Mouse (Mus musculus) hindbrain, postnatal 0 days (tissue): Measurements from ENCODE around the gene Lin52. TPM values are rescaled to one million over a fixed set of nuclear protein-coding genes. Genes with fewer than 3 reads are reported as not detected.

Source experiments
- ATAC-seq: fragments of 200-750 bp; cut with Nextera tagmentation; 2 replicates; pipeline ENCODE4 v1.8.0; 2017; ENCODE audit warnings: mild to moderate bottlenecking, moderate TSS enrichment, moderate library complexity
- DNase-seq: peaks from one replicate; pipeline ENCODE4 v3.0.0-alpha.2; 2015; ENCODE audit warnings: low spot score
- H3K27ac ChIP-seq: fragments of 300-500 bp; sonication (generic); 2 replicates; pipeline ENCODE4 v1.5.1; 2014; ENCODE audit warnings: mild to moderate bottlenecking
- H3K27me3 ChIP-seq: fragments of 300-500 bp; sonication (generic); 2 replicates; pipeline ENCODE4 v1.6.1; 2014; ENCODE audit warnings: low read length, mixed read lengths; ENCODE audit not compliant: insufficient read depth
- H3K36me3 ChIP-seq: fragments of 300-500 bp; sonication (generic); 2 replicates; pipeline ENCODE4 v1.6.1; 2014; ENCODE audit warnings: low read length, mixed read lengths; ENCODE audit not compliant: insufficient read depth
- H3K4me1 ChIP-seq: fragments of 300-500 bp; sonication (generic); 2 replicates; pipeline ENCODE4 v1.6.1; 2014; ENCODE audit warnings: antibody characterized with exemption, low read length, mixed read lengths; ENCODE audit not compliant: insufficient read depth
- H3K4me2 ChIP-seq: fragments of 300-500 bp; sonication (generic); 2 replicates; pipeline ENCODE4 v1.6.1; 2014; ENCODE audit warnings: low read depth, mild to moderate bottlenecking, low read length, moderate library complexity, mixed read lengths
- H3K4me3 ChIP-seq: fragments of 300-500 bp; sonication (generic); 2 replicates; pipeline ENCODE4 v1.5.1; 2014; ENCODE audit warnings: low read length
- H3K9ac ChIP-seq: fragments of 300-500 bp; sonication (generic); replicated peaks from 2 replicates; pipeline ENCODE4 v1.6.1; 2014; ENCODE audit warnings: mild to moderate bottlenecking, low read length, moderate library complexity, mixed read lengths
- H3K9me3 ChIP-seq: fragments of 300-500 bp; sonication (generic); 2 replicates; pipeline ENCODE4 v1.6.1; 2016; ENCODE audit warnings: low read length, mixed read lengths
- CTCF ChIP-seq: IDR thresholded peaks from 2 replicates; pipeline ENCODE4 v1.5.1; 2016; ENCODE audit warnings: antibody characterized with exemption, control low read depth, low read depth
- WGBS: fragments of 180-500 bp; shearing (Covaris S2); extraction: QIAGEN DNeasy Blood & Tissue Kit; methylation state at CpG from one replicate; pipeline ENCODE4 v1.1.7; 2014; 5-methylcytosine and 5-hydroxymethylcytosine counted together
- polyA plus RNA-seq: library from polyadenylated mRNA; unstranded; fragments of >200 nt; fragmentation: Nextera tagmentation; extraction: Ambion mirVana; gene quantifications from 2 replicates; pipeline ENCODE4 v1.2.1, GENCODE M21; 2015
- total RNA-seq: library from RNA; depleted of rRNA; stranded (reverse); fragments of >200 nt; gene quantifications from 2 replicates; pipeline ENCODE4 v1.2.3, GENCODE M21; 2014; rRNA removed

Lin52 gene
- total RNA-seq (23.1 and 23.5 TPM in 2 replicates), polyA plus RNA-seq (20.4 and 25.2 TPM in 2 replicates)

DNA sequence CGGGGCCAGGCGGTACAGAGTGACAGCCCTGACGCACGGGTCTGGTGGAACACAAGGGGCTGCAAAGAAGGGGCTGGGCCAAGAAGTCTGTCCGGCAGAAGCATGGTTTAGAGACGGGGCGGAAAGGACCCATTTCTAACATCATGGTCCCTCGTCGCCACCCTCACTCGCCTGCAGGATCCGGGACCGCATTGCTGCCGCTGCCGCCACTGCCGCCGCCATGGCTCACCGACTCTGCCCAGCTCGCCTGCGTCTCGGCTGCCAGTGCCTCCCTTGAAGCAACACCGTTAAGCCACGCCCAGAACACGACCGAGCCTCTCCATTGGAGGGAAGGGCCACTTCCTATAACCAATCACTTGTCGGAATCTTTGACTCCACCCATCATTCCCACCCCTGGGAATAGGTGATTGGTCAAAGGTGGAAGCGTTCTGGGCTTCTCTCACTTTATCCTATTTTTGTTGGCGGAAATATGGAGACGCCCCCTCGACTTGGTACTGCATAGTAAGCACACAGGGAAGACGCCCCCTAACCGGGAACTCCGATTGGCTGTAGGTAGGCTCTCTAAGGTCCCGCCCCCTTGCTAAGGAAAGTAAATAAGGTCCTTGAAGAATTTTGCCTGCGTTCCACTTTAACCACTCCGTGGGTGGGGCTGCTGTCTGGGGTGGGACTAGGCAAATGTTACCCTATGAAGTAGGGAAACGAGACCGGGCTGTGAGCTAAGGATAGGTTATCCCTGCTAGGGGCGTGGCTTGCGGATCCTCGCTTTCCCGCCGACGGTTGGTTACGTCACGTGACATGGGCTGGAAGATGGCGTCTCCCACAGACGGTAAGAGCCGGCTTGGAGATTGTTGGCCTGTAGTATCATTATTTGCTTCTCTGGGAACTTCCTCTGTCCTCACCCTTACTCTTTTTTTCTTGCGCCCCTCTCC is at the start of gene Lin52, which contains the start of gene Aldh6a1:
Lin52 (plus strand) TSS at position 705 of the 929 bp plus-strand sequence.
Aldh6a1 (minus strand) TSS at position 287 of the 929 bp plus-strand sequence.
- H3K4me1 ChIP-seq: peaks cover 5% of the 10 kb centered on the region; the same call in 1 of the 2 replicates
- WGBS: under 1% methylated on average over 49 of the region's 49 CpGs
- DNase-seq (peak; percentile 100), ATAC-seq (peak; percentile 99)
- no peaks in the 10 kb centered on the region for H3K36me3 ChIP-seq
- H3K9me3 ChIP-seq: no peaks in the 10 kb centered on the region
- no peaks in the 10 kb centered on the region for H3K27me3 ChIP-seq
- peak within 1 kb of the TSS; percentile 86 for H3K27ac ChIP-seq
- peak within 1 kb of the TSS; percentile 73 for H3K4me3 ChIP-seq
- peak within 1 kb of the TSS; percentile 65 for H3K9ac ChIP-seq
- no peak for TF ChIP-seq CTCF
- H3K4me2 ChIP-seq: peak within 1 kb of the TSS; percentile 98

GRCm38 (mm10) chr12:84402923-84403322 is 48.3 kb upstream of the Lin52 start:
- no peaks in the 10 kb centered on the region; the same call in 1 of the 2 replicates for H3K4me1 ChIP-seq
- H3K4me3 ChIP-seq: no peak overlapping the region
- no peak overlapping the region for H3K27ac ChIP-seq
- no peaks in the 10 kb centered on the region for H3K27me3 ChIP-seq
- no peak for TF ChIP-seq CTCF
- WGBS: 82% methylated on average over 9 of the region's 9 CpGs
- H3K9ac ChIP-seq: no peak overlapping the region
- no peaks in the 10 kb centered on the region for H3K9me3 ChIP-seq
- H3K36me3 ChIP-seq: no peaks in the 10 kb centered on the region
- H3K4me2 ChIP-seq: no peak overlapping the region
- no peak for DNase-seq
- ATAC-seq: no peak

DNA sequence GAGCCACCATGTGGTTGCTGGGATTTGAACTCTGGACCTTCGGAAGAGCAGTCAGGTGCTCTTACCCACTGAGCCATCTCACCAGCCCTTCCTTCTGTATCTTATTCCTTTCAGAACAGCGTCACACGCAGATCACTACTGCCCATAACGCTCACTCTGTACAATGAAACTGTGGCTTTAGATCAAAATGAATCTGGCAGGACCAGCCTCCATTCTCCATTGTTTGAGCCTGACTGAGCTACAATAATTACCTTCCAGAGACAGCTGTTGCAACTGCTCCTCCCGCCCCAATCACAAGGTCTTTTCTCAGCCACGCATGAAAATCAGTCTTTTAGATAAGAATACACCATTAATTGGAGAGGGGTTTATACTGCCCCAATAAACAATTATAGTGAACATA is 46.7 kb upstream of the Lin52 start:
- Histone ChIP-seq H3K9me3 (no peaks in the 10 kb centered on the region), H3K4me3 (no peak overlapping the region), H3K4me1 (peaks cover 4% of the 10 kb centered on the region), H3K36me3 (no peaks in the 10 kb centered on the region), H3K27me3 (no peaks in the 10 kb centered on the region), H3K9ac (no peak overlapping the region), H3K27ac (no peak overlapping the region), H3K4me2 (no peak overlapping the region)
- WGBS: 73% methylated on average over 6 of the region's 6 CpGs
- no peak for ATAC-seq
- no peak for DNase-seq
- TF ChIP-seq CTCF: no peak

DNA sequence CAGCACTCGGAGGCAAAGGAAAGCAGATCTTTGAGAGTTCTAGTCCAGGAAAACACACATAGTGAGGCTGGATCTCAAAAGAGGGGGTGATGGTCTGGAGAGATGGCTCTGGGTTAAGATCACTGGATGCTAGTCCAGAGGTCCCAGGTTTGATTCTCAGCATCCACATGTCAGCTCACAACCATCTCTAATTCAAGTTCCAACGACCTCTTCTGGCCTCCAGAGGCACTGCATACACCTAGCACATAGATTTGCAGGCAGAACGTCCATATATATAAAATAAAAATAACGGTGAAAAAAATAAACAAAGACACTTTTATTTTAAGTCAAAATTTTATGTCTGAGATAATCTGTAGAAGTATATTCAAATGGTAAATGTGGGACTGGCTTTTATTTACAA is 44.0 kb upstream of the Lin52 start:
- Histone ChIP-seq H3K4me3 (no peak overlapping the region), H3K4me2 (no peak overlapping the region), H3K9ac (no peak overlapping the region), H3K4me1 (peaks cover 5% of the 10 kb centered on the region), H3K27ac (no peak overlapping the region), H3K36me3 (no peaks in the 10 kb centered on the region), H3K9me3 (no peaks in the 10 kb centered on the region), H3K27me3 (no peaks in the 10 kb centered on the region)
- 60% methylated on average over 4 of the region's 4 CpGs for WGBS
- DNase-seq (no peak), ATAC-seq (no peak)
- TF ChIP-seq CTCF: peak; percentile 24; the same call in 1 of the 2 replicates

DNA sequence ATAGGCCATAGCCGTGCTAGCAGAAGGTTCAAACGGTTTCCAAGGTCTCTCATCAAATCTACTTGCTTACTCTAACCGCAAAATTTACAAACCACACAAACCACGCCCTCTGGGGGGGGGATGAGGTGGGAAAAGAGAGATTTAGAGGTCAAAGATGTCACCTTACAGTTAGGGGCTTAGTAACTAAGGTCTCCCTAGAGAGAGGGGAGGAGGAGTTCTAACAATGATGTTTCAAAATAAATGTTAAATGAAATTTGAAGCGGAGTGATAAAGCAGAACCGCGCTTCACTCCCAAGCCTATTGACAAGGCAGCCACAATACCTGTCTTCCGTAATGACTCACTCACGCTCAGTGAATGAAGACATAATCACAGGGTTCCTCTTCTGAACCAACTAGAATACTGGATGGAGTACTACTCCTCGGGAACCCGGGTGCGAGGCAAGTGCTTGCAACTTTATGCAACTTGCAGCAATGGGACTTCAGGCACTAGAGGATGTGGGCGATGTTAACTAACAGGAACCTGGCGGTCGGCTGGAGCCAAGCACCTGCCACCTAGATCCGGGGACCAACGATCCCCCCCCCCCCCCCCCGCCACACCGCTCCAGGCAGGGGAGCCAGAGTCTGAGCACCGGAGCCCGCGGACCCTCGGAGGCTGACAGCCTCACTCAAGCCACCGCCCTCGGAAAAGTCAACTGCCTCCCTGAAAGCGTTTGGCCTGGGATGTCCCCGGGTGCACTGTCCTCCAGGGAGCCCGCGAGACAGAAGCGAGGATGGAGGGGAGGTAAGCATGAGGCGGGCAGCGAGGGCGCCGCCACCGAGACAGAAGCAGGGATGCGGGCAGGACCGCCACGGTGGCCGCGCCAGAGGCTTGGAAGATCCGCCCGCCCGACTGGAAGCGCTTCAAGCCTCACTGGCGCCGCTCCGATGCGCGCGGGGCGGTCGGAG is 43.1 kb upstream of the Lin52 start:
- Histone ChIP-seq H3K4me1 (peaks cover 5% of the 10 kb centered on the region), H3K36me3 (no peaks in the 10 kb centered on the region), H3K27me3 (no peaks in the 10 kb centered on the region), H3K9ac (peak overlapping the region; percentile 76), H3K9me3 (no peaks in the 10 kb centered on the region), H3K4me2 (peak overlapping the region; percentile 88), H3K4me3 (peak overlapping the region; percentile 93), H3K27ac (peak overlapping the region; percentile 93)
- peak; percentile 7; the same call in 1 of the 2 replicates for TF ChIP-seq CTCF
- ATAC-seq (peak; percentile 81), DNase-seq (peak; percentile 52)
- WGBS: 2% methylated on average over 51 of the region's 52 CpGs

DNA sequence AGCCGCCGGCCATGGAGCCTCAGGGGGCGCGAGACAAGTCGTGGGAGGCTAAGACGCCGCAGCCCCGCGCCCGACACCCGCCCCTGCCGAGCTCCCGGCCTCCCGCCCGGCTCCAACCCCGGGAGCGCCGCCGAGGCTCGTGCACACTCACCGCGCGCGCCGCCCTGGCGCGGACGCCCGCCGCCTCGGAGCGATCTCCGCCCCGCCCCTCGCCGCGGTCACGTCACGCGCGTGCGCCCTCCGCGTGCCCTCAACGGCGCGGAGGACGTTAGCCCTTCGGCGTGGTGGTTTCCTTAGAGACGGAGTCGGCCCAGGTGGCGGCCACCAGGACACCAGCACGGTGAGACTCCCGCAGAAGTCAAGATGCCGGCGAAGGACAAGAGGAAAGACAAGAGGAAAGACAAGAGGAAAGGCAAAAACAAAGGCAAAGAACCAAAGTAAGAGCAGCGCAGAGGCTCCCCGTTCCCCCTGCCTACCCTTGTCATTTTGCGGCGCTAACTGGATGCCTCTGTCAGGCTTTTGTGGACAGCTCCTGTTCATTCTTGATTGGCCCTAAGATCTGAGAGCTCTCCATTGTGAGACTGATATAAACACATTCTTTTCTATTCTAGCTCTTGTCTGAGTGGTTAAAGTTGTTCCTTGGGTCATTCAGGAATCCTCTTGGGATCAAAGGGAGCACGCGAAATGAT is 42.3 kb upstream of the Lin52 start, which contains the start of the genes Entpd5 and Bbof1:
Entpd5 (minus strand) TSS at position 211 of the 689 bp plus-strand sequence.
Bbof1 (plus strand) TSS at position 253 of the 689 bp plus-strand sequence.
- ATAC-seq (peak; percentile 96), DNase-seq (peak; percentile 96)
- 0 out of 2 replicates have a peak, but pooled peaks have one; percentile 10 for TF ChIP-seq CTCF

More for the DNA sequence above, 42.3 kb upstream of the Lin52 start, which contains the start of the genes Entpd5 and Bbof1:
- H3K27ac ChIP-seq: peak within 1 kb of the TSS; percentile 93
- peak within 1 kb of the TSS; percentile 88 for H3K4me2 ChIP-seq
- H3K4me1 ChIP-seq: peaks cover 5% of the 10 kb centered on the region
- 1% methylated on average over 62 of the region's 63 CpGs for WGBS
- peak within 1 kb of the TSS; percentile 93 for H3K4me3 ChIP-seq
- H3K9ac ChIP-seq: peak within 1 kb of the TSS; percentile 76
- no peaks in the 10 kb centered on the region for H3K9me3 ChIP-seq
- no peaks in the 10 kb centered on the region for H3K36me3 ChIP-seq
- H3K27me3 ChIP-seq: no peaks in the 10 kb centered on the region
